Mouse (Mus musculus): ENCODE data around the gene Smu1. TPM values are rescaled to one million over a fixed set of nuclear protein-coding genes. Genes with fewer than 3 reads are reported as not detected.
"Not testable (repeated sequence)": the region's sequence is repeated elsewhere in the genome, so short reads cannot be mapped to it uniquely, and the experiment has no call there.

Gene Smu1
- total and polyA plus RNA-seq, 3 experiments = 93.4 to 183 (median 118) TPM

- H3K9ac ChIP-seq (ENCODE audit: insufficient read depth, low read depth) = no peak overlapping the region
- no peaks in the 10 kb centered on the region for H3K9me3 ChIP-seq (replicated peaks; ENCODE audit: low read length)
- TF ChIP-seq RAD21 (IDR thresholded peaks at IDR 0.05; ENCODE audit: low read depth, low read length) (no peak), MYC (IDR thresholded peaks at IDR 0.05; ENCODE audit: low read depth, low read length) (no peak), SIN3A (IDR thresholded peaks at IDR 0.05; ENCODE audit: low read length) (no peak), POLR2A (IDR thresholded peaks at IDR 0.05; ENCODE audit: low read depth, low read length) (no peak), CHD2 (IDR thresholded peaks at IDR 0.05; ENCODE audit: low read length) (no peak), NRF1 (IDR thresholded peaks at IDR 0.05; ENCODE audit: low read depth, low read length) (no peak), ZNF384 (IDR thresholded peaks at IDR 0.05; ENCODE audit: low read depth, low read length) (no peak), USF2 (conservative IDR thresholded peaks at IDR 0.05; ENCODE audit: low read depth, low read length) (no peak), UBTF (IDR thresholded peaks at IDR 0.05; ENCODE audit: low read depth, low read length) (no peak), MAX (IDR thresholded peaks at IDR 0.05; ENCODE audit: low read length) (no peak), EP300 (IDR thresholded peaks at IDR 0.05; ENCODE audit: low read length) (no peak), E2F4 (IDR thresholded peaks at IDR 0.05; ENCODE audit: insufficient replicate concordance, low read depth, low read length) (no peak), MAFK (IDR thresholded peaks at IDR 0.05; ENCODE audit: insufficient replicate concordance, low read length) (no peak), PAX5 (IDR thresholded peaks at IDR 0.05; ENCODE audit: low read length) (no peak), TCF12 (IDR thresholded peaks at IDR 0.05; ENCODE audit: low read depth, low read length) (no peak), JUND (conservative IDR thresholded peaks at IDR 0.05; ENCODE audit: low read depth, low read length) (no peak)
- no peaks in the 10 kb centered on the region for H3K27me3 ChIP-seq (replicated peaks)
- no peak overlapping the region for H3K27ac ChIP-seq (ENCODE audit: insufficient read depth, low read depth)
- no peak overlapping the region for H3K4me3 ChIP-seq (replicated peaks in 1 of 3; ENCODE audit: low read depth in 2 of 3, low read length in 2 of 3, poor library complexity in 1 of 3)
- no peak overlapping the region for H3K4me2 ChIP-seq (ENCODE audit: insufficient read depth, low read depth, poor library complexity, severe bottlenecking)
- dilution Hi-C loops (cut with MboI; ENCODE audit: extremely low pct_ligation_motif_present, extremely low pct_unique_long_range_greater_than_20kb, low sequenced_read_pairs) = no loop called here
- no peaks in the 10 kb centered on the region for H3K4me1 ChIP-seq (ENCODE audit: control insufficient read depth in 1 of 2, insufficient read depth in 2 of 2)
- in situ Hi-C loops (cut with MboI; ENCODE audit: low pct_ligation_motif_present, low pct_unique_long_range_greater_than_20kb, low sequenced_read_pairs) = no loop called here
- H3K79me2 ChIP-seq (replicated peaks; ENCODE audit: control insufficient read depth, extremely low read depth, insufficient read depth, poor library complexity, severe bottlenecking) = no peaks in the 10 kb centered on the region
- DNase-seq (ENCODE audit: extremely low read depth) = no peak
- peaks cover 36 to 75% of the 10 kb centered on the region in 2 experiments for H3K36me3 ChIP-seq (replicated peaks in 1 of 2; ENCODE audit: control insufficient read depth in 1 of 2, insufficient read depth in 1 of 2, low read length in 1 of 2)
Measured at GRCm38 (mm10) chr4:40801908-40802307, 44.2 kb upstream of the Smu1 start.

- Histone ChIP-seq H3K4me2 (ENCODE audit: insufficient read depth, low read depth, poor library complexity, severe bottlenecking) (no peak overlapping the region), H3K4me3 (replicated peaks in 1 of 3; ENCODE audit: low read depth in 2 of 3, low read length in 2 of 3, poor library complexity in 1 of 3) (no peak overlapping the region), H3K4me1 (ENCODE audit: control insufficient read depth in 1 of 2, insufficient read depth in 2 of 2) (peaks cover 0 to 2% of the 10 kb centered on the region in 2 experiments; a peak in 1 of 4 replicates), H3K27me3 (replicated peaks) (no peaks in the 10 kb centered on the region), H3K9ac (ENCODE audit: insufficient read depth, low read depth) (no peak overlapping the region), H3K36me3 (replicated peaks in 1 of 2; ENCODE audit: control insufficient read depth in 1 of 2, insufficient read depth in 1 of 2, low read length in 1 of 2) (peaks cover 31 to 64% of the 10 kb centered on the region in 2 experiments), H3K79me2 (replicated peaks; ENCODE audit: control insufficient read depth, extremely low read depth, insufficient read depth, poor library complexity, severe bottlenecking) (no peaks in the 10 kb centered on the region), H3K27ac (ENCODE audit: insufficient read depth, low read depth) (no peak overlapping the region), H3K9me3 (replicated peaks; ENCODE audit: low read length) (peaks cover 1% of the 10 kb centered on the region)
- DNase-seq (ENCODE audit: extremely low read depth) = no peak
- dilution Hi-C loops (cut with MboI; ENCODE audit: extremely low pct_ligation_motif_present, extremely low pct_unique_long_range_greater_than_20kb, low sequenced_read_pairs) (no loop called here), in situ Hi-C loops (cut with MboI; ENCODE audit: low pct_ligation_motif_present, low pct_unique_long_range_greater_than_20kb, low sequenced_read_pairs) (no loop called here)
- TF ChIP-seq POLR2AphosphoS2 (IDR thresholded peaks at IDR 0.05; ENCODE audit: low read depth, low read length) = no peak; the same call in 1 of the 2 replicates
- TF ChIP-seq MAX (IDR thresholded peaks at IDR 0.05; ENCODE audit: low read length) = no peak
- no peak for TF ChIP-seq IRF4 (IDR thresholded peaks at IDR 0.05; ENCODE audit: low read depth, low read length)
- TF ChIP-seq EP300 (IDR thresholded peaks at IDR 0.05; ENCODE audit: low read length) = no peak
- TF ChIP-seq MEF2A (IDR thresholded peaks at IDR 0.05; ENCODE audit: borderline replicate concordance, low read depth, low read length) = no peak
- TF ChIP-seq SMC3 (IDR thresholded peaks at IDR 0.05; ENCODE audit: low read depth, low read length) = no peak
- no peak for TF ChIP-seq PAX5 (IDR thresholded peaks at IDR 0.05; ENCODE audit: low read length)
- TF ChIP-seq E2F4 (IDR thresholded peaks at IDR 0.05; ENCODE audit: insufficient replicate concordance, low read depth, low read length) = no peak
Measured at GRCm38 (mm10) chr4:40800873-40801272, 43.1 kb upstream of the Smu1 start.

GRCm38 (mm10) chr4:40798833-40799555 is 41.3 kb upstream of the Smu1 start:
- H3K79me2 ChIP-seq (replicated peaks; ENCODE audit: control insufficient read depth, extremely low read depth, insufficient read depth, poor library complexity, severe bottlenecking); dilution Hi-C loops (cut with MboI; ENCODE audit: extremely low pct_ligation_motif_present, extremely low pct_unique_long_range_greater_than_20kb, low sequenced_read_pairs); H3K4me2 ChIP-seq (ENCODE audit: insufficient read depth, low read depth, poor library complexity, severe bottlenecking); in situ Hi-C loops (cut with MboI; ENCODE audit: low pct_ligation_motif_present, low pct_unique_long_range_greater_than_20kb, low sequenced_read_pairs); H3K9me3 ChIP-seq (replicated peaks; ENCODE audit: low read length); H3K27ac ChIP-seq (ENCODE audit: insufficient read depth, low read depth); H3K4me3 ChIP-seq (replicated peaks in 1 of 3; ENCODE audit: low read depth in 2 of 3, low read length in 2 of 3, poor library complexity in 1 of 3); H3K9ac ChIP-seq (ENCODE audit: insufficient read depth, low read depth); DNase-seq (ENCODE audit: extremely low read depth); H3K27me3 ChIP-seq (replicated peaks): not testable (repeated sequence)
- Histone ChIP-seq H3K36me3 (replicated peaks in 1 of 2; ENCODE audit: control insufficient read depth in 1 of 2, insufficient read depth in 1 of 2, low read length in 1 of 2) (peaks cover 17 to 45% of the 10 kb centered on the region in 2 experiments), H3K4me1 (ENCODE audit: control insufficient read depth in 1 of 2, insufficient read depth in 2 of 2) (peaks cover 4 to 19% of the 10 kb centered on the region in 2 experiments)
